28 mouse cellular contexts compared by ENCODE assay signal in genomic region chr13:98966583-98966982, GRCm38 (mm10). TPM values are rescaled to one million over a fixed set of nuclear protein-coding genes. Genes with fewer than 3 reads are reported as not detected.
DNase-seq lines count a peak whose midpoint lies in the region; ATAC-seq and TF ChIP-seq lines count a peak whose summit lies in the region.
"Had no signal": no experiment of that assay in that cellular context is flagged by ENCODE, and none has a peak within 500 bp of the region (broad histone marks: within the 10 kb centered on the region; RNA-seq: fewer than 3 reads in every experiment).

No protein-coding gene starts in this region.

- H3K4me1 ChIP-seq in heart, embryonic 10.5 days, result no peaks in the 10 kb centered on the region; the same call in 1 of the 2 replicates
- peaks cover 3% of the 10 kb centered on the region; the same call in 1 of the 2 replicates for H3K4me1 ChIP-seq in kidney, adult 2 months (ENCODE audit: control insufficient read depth, insufficient read depth, low read length)
- 0 out of 2 replicates have a peak, but pooled peaks cover 4% of the 10 kb centered on the region for H3K4me1 ChIP-seq in intestine, embryonic 15.5 days (replicated peaks)
- H3K4me1 ChIP-seq: embryonic facial prominence, embryonic 13.5 days; forebrain, embryonic 15.5 days; hindbrain, embryonic 12.5 days; midbrain, embryonic 10.5 days; stomach, embryonic 15.5 days had no signal

- no peaks in the 10 kb centered on the region for H3K36me3 ChIP-seq in heart, embryonic 10.5 days
- no peaks in the 10 kb centered on the region for H3K36me3 ChIP-seq in kidney, adult 2 months (ENCODE audit: control insufficient read depth, insufficient read depth, low read length)
- no peaks in the 10 kb centered on the region for H3K36me3 ChIP-seq in intestine, embryonic 15.5 days
- H3K36me3 ChIP-seq: embryonic facial prominence, embryonic 13.5 days; forebrain, embryonic 15.5 days; hindbrain, embryonic 12.5 days; kidney, embryonic 15.5 days; limb, embryonic 12.5 days; midbrain, embryonic 10.5 days; stomach, embryonic 15.5 days had no signal

- DNase-seq in heart, adult 11 months, result peak; percentile 87
- no peak for DNase-seq in heart, embryonic 10.5 days (ENCODE audit: low spot score)
- DNase-seq in kidney, adult 2 months, result peak; percentile 30
- no peak for DNase-seq in kidney, adult 8-10 months
- DNase-seq in 416B (ENCODE audit: low read depth), result peak; percentile 37
- DNase-seq in fat pad, adult 2 months (ENCODE audit: extremely low read depth, low read depth, low spot score), result peak; percentile 87
- DNase-seq: adrenal gland, adult 8-10 months; cerebellum, adult 8-10 months; kidney, postnatal 4 days; layer of hippocampus, adult 9-11 months; right cerebral cortex, postnatal 14 days; thymus, adult 2 months had no signal

- ATAC-seq in intestine, embryonic 15.5 days, result no peak
- ATAC-seq: forebrain, embryonic 15.5 days had no signal

- H3K9ac ChIP-seq in intestine, embryonic 15.5 days, result no peak overlapping the region
- H3K9ac ChIP-seq: embryonic facial prominence, embryonic 13.5 days; forebrain, embryonic 15.5 days; hindbrain, embryonic 12.5 days; kidney, embryonic 15.5 days; limb, embryonic 12.5 days; liver, embryonic 14.5 days; stomach, embryonic 15.5 days had no signal

- 82% methylated on average over 5 of the region's 5 CpGs for WGBS in heart, embryonic 10.5 days
- 82% methylated on average over 5 of the region's 5 CpGs for WGBS in kidney, adult 2 months
- 86% methylated on average over 5 of the region's 5 CpGs for WGBS in intestine, embryonic 15.5 days

- H3K9me3 ChIP-seq in heart, embryonic 10.5 days, result no peaks in the 10 kb centered on the region
- H3K9me3 ChIP-seq in intestine, embryonic 15.5 days, result no peaks in the 10 kb centered on the region
- H3K9me3 ChIP-seq: embryonic facial prominence, embryonic 13.5 days; forebrain, embryonic 15.5 days; hindbrain, embryonic 12.5 days; kidney, embryonic 15.5 days; limb, embryonic 12.5 days; midbrain, embryonic 10.5 days; stomach, embryonic 15.5 days had no signal

- TF ChIP-seq POLR2A in kidney, adult 2 months (IDR thresholded peaks at IDR 0.05; ENCODE audit: low read depth, low read length), result no peak

- no peak overlapping the region for H3K27ac ChIP-seq in heart, embryonic 10.5 days
- no peak overlapping the region for H3K27ac ChIP-seq in kidney, adult 2 months (ENCODE audit: insufficient read depth, low read depth, low read length)
- no peak overlapping the region for H3K27ac ChIP-seq in intestine, embryonic 15.5 days
- H3K27ac ChIP-seq: embryonic facial prominence, embryonic 13.5 days; forebrain, embryonic 15.5 days; hindbrain, embryonic 12.5 days; kidney, embryonic 15.5 days; limb, embryonic 12.5 days; liver, embryonic 14.5 days; macrophage; midbrain, embryonic 10.5 days; stomach, embryonic 15.5 days had no signal

- no peak overlapping the region for H3K4me3 ChIP-seq in heart, embryonic 10.5 days
- no peak overlapping the region for H3K4me3 ChIP-seq in kidney, adult 2 months (ENCODE audit: insufficient read depth, low read depth, low read length)
- H3K4me3 ChIP-seq in intestine, embryonic 15.5 days (replicated peaks), result no peak overlapping the region
- H3K4me3 ChIP-seq: embryonic facial prominence, embryonic 13.5 days; forebrain, embryonic 15.5 days; hindbrain, embryonic 12.5 days; kidney, embryonic 15.5 days; limb, embryonic 12.5 days; midbrain, embryonic 10.5 days; stomach, embryonic 15.5 days had no signal

- TF ChIP-seq CTCF in kidney, adult 2 months (conservative IDR thresholded peaks at IDR 0.05; ENCODE audit: insufficient read depth, insufficient read length, low read depth, low read length), result no peak

- no peak overlapping the region for H3K4me2 ChIP-seq in intestine, embryonic 15.5 days (replicated peaks)
- H3K4me2 ChIP-seq: embryonic facial prominence, embryonic 13.5 days; forebrain, embryonic 15.5 days; hindbrain, embryonic 12.5 days; kidney, embryonic 15.5 days; limb, embryonic 12.5 days; stomach, embryonic 15.5 days had no signal

- H3K27me3 ChIP-seq in heart, embryonic 10.5 days (ENCODE audit: insufficient read depth, poor library complexity, severe bottlenecking), result no peaks in the 10 kb centered on the region
- H3K27me3 ChIP-seq in kidney, adult 2 months (replicated peaks; ENCODE audit: control insufficient read depth, insufficient read depth, low read length), result no peaks in the 10 kb centered on the region
- no peaks in the 10 kb centered on the region for H3K27me3 ChIP-seq in intestine, embryonic 15.5 days (replicated peaks)
- H3K27me3 ChIP-seq: embryonic facial prominence, embryonic 13.5 days; forebrain, embryonic 15.5 days; hindbrain, embryonic 12.5 days; kidney, embryonic 15.5 days; limb, embryonic 12.5 days; stomach, embryonic 15.5 days had no signal

RNA-seq across cellular contexts. Expression of gene 1700024P04Rik, which starts 17.8 kb away (rescaled TPM):
- not detected in 2 replicates for polyA plus RNA-seq in heart, embryonic 10.5 days (2016; fragmentation: Nextera tagmentation; extraction: Ambion mirVana)
- not detected in 2 replicates for polyA plus RNA-seq in kidney, adult 2 months (2012; rRNA removed)
- polyA plus RNA-seq in intestine, embryonic 15.5 days (2015; fragmentation: Nextera tagmentation; extraction: Ambion mirVana), result not detected in 2 replicates
- polyA plus RNA-seq: C2C12; embryonic facial prominence, embryonic 13.5 days; forebrain, embryonic 15.5 days; heart, embryonic 14.5 days; hindbrain, embryonic 12.5 days; intestine, embryonic 14.5 days; kidney, embryonic 15.5 days; limb, embryonic 12.5 days; liver, embryonic 14.5 days; macrophage; midbrain, embryonic 10.5 days; midbrain, postnatal 0 days; spleen, adult 2 months; stomach, embryonic 15.5 days; urinary bladder, adult 2 months had no signal

RNA-seq across cellular contexts. Expression of gene Tnpo1, which starts 40.4 kb away (rescaled TPM):
- 60.5 and 67.7 TPM in 2 replicates for polyA plus RNA-seq in heart, embryonic 10.5 days (2016; fragmentation: Nextera tagmentation; extraction: Ambion mirVana)
- 25.0 and 27.0 TPM in 2 replicates for polyA plus RNA-seq in kidney, adult 2 months (2012; rRNA removed)
- polyA plus RNA-seq in intestine, embryonic 15.5 days (2015; fragmentation: Nextera tagmentation; extraction: Ambion mirVana), result 60.3 and 67.6 TPM in 2 replicates

Comparison
In these comparisons a context has a peak if more than half of its experiments do, and no peak if none do; other contexts are left out.
1. DNase-seq: peak in heart, adult 11 months (single experiment), kidney, adult 2 months (single experiment), 416B (single experiment) and fat pad, adult 2 months (single experiment); none in heart, embryonic 10.5 days (single experiment) and kidney, adult 8-10 months (0 of 2).